In the genomic region with DNA sequence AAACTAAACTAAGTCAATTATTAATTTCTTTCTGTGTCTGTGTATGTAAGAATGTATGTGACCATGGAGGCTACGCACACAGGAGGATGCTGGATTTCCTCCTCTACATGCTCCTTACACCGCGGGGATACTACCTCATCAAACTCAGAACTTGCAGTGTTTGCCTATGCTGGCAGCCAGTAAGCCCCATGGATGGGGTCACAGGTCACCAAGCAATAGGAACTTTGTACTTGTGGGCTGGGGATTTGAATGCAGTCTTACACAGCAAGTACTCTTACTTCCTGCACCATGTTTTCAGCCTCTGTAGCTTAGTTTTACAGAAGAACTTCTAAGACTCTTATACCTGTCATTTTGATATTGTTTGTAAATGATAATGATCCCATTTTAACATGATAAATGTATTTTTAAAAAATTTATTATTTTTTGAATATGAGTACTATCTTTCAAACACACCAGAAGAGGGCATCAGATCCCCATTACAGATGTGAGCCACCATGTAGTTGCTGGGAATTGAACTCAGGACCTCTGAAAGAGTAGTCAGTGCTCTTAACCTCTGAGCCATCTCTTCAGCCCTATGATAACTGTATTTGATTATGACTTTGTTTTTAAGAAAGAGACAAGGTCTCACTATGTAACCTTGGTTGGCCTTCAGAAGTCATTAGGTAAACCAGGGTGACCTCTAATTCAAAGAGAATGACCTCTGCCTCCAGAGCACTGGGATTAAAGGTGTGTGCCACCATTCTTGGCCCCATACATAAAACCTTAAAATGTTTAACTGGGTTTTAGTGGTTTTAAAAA, we compare ENCODE assay signal across 28 mouse cellular contexts. TPM values are rescaled to one million over a fixed set of nuclear protein-coding genes. Genes with fewer than 3 reads are reported as not detected.
DNase-seq lines count a peak whose midpoint lies in the region; ATAC-seq lines count a peak whose summit lies in the region.
"Had no signal": no experiment of that assay in that cellular context is flagged by ENCODE, and none has a peak within 500 bp of the region (broad histone marks: within the 10 kb centered on the region; RNA-seq: fewer than 3 reads in every experiment).

No protein-coding gene starts in this region.

- no peaks in the 10 kb centered on the region for H3K36me3 ChIP-seq in liver, embryonic 11.5 days (ENCODE audit: control insufficient read depth, insufficient read depth, low read length)
- H3K36me3 ChIP-seq: hindbrain, embryonic 12.5 days; liver, embryonic 13.5 days had no signal

- no peak overlapping the region for H3K9ac ChIP-seq in liver, embryonic 11.5 days (ENCODE audit: low read depth, low read length)
- H3K9ac ChIP-seq: hindbrain, embryonic 12.5 days; liver, embryonic 13.5 days had no signal

- no peaks in the 10 kb centered on the region for H3K27me3 ChIP-seq in liver, embryonic 11.5 days (replicated peaks; ENCODE audit: control insufficient read depth, insufficient read depth, low read length)
- H3K27me3 ChIP-seq: hindbrain, embryonic 12.5 days; liver, embryonic 13.5 days had no signal

- WGBS in liver, embryonic 11.5 days = 75% methylated on average over 3 of the region's 3 CpGs

- peak; percentile 54 for DNase-seq in kidney, adult 9 months
- DNase-seq in kidney, adult 18-20 months = no peak
- DNase-seq in liver = peak; percentile 14
- DNase-seq in liver, embryonic 11.5 days (ENCODE audit: low spot score) = no peak
- DNase-seq in kidney, postnatal 36 days = peak; percentile 38 to 51
- peak; percentile 68 for DNase-seq in yolk sac, embryonic 10.5 days (ENCODE audit: low spot score)
- no peak for DNase-seq in heart, adult 18-20 months
- DNase-seq: adrenal gland, postnatal 10 days; B cell, adult 2 months; cerebellum, adult 8-10 months; cerebellum, postnatal 36 days; gastrocnemius, postnatal 25 days; heart, adult 11 months; heart, postnatal 36 days; layer of hippocampus, postnatal 36 days; liver, embryonic 13.5 days; lung, postnatal 36 days; spleen, adult 18-20 months; thymus, adult 2 months; thymus, postnatal 36 days had no signal

- H3K4me3 ChIP-seq in liver, embryonic 11.5 days (ENCODE audit: low read depth, low read length) = no peak overlapping the region
- H3K4me3 ChIP-seq: hindbrain, embryonic 12.5 days; liver, embryonic 13.5 days had no signal

- no peak overlapping the region for H3K4me2 ChIP-seq in liver, embryonic 11.5 days
- H3K4me2 ChIP-seq: heart, embryonic 11.5 days; hindbrain, embryonic 12.5 days; liver, embryonic 13.5 days; midbrain, embryonic 11.5 days had no signal

- no peak overlapping the region for H3K27ac ChIP-seq in liver, embryonic 11.5 days (ENCODE audit: low read depth, low read length)
- H3K27ac ChIP-seq: hindbrain, embryonic 12.5 days; hindbrain, postnatal 0 days; liver, embryonic 13.5 days; stomach, postnatal 0 days had no signal

- H3K4me1 ChIP-seq in liver, embryonic 11.5 days (replicated peaks; ENCODE audit: control insufficient read depth, insufficient read depth, low read length) = no peaks in the 10 kb centered on the region
- H3K4me1 ChIP-seq: hindbrain, embryonic 12.5 days; liver, embryonic 13.5 days had no signal

- no peak for ATAC-seq in liver, embryonic 11.5 days (replicated peaks; ENCODE audit: low FRiP score)
- ATAC-seq: forebrain, embryonic 14.5 days; hindbrain, postnatal 0 days; intestine, embryonic 16.5 days; midbrain, embryonic 16.5 days had no signal

- H3K9me3 ChIP-seq in liver, embryonic 11.5 days (ENCODE audit: control insufficient read depth, low read length) = no peaks in the 10 kb centered on the region
- H3K9me3 ChIP-seq: hindbrain, embryonic 12.5 days; liver, embryonic 13.5 days had no signal

RNA-seq across cellular contexts. Expression of a gene that starts 17.7 kb away (rescaled TPM):
- polyA plus RNA-seq in liver, embryonic 11.5 days (2014; fragmentation: Nextera tagmentation; extraction: Ambion mirVana) = 1.1 TPM in 2 replicates
- under 1 TPM; 0.35 to 0.75 TPM for total RNA-seq in heart, adult 18-20 months (2021)

RNA-seq across cellular contexts. Expression of a gene that starts 25.7 kb away (rescaled TPM):
- polyA plus RNA-seq in liver, embryonic 11.5 days (2014; fragmentation: Nextera tagmentation; extraction: Ambion mirVana) = 3.7 and 5.4 TPM in 2 replicates
- under 1 TPM; 0.51 to 0.55 TPM for total RNA-seq in heart, adult 18-20 months (2021)

Comparison
In these comparisons a context has a peak if more than half of its experiments do, and no peak if none do; other contexts are left out.
1. DNase-seq: peak in kidney, adult 9 months (single experiment), liver (single experiment), kidney, postnatal 36 days (2 of 2) and yolk sac, embryonic 10.5 days (single experiment); none in kidney, adult 18-20 months (single experiment), liver, embryonic 11.5 days (single experiment) and heart, adult 18-20 months (0 of 2).